Mouse (Mus musculus) bone marrow macrophage, adult 2 months (primary cell): Measurements from ENCODE around the gene Gm13030.

ENCODE experiments used
- CTCF ChIP-seq: IDR thresholded peaks from 2 replicates; pipeline ENCODE4 v1.5.1; 2012; ENCODE audit warnings: low read depth, mild to moderate bottlenecking, low read length, moderate library complexity
- POLR2A ChIP-seq: IDR thresholded peaks from 2 replicates; pipeline ENCODE4 v1.6.1; 2012; ENCODE audit warnings: mild to moderate bottlenecking, low read depth, low read length, borderline replicate concordance

DNA sequence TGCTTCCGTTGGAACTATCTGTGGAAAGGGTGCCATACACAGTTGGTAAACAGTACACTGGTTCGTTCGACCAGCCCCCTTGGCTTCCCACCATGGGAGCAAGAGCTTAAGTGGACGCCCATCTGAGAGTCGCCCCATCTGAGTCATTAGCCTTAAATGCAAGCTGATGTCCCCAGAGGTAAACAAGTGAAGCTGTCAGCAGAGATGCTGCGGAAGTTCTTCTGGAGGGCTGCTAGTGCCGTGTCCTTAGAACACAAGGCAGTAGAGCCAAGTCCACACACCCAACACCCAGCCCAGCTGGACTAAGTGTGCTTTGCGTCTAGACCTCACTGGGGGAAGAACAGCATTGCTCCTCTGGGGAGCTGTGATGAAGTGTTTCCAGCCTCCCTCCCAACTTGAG lies 15.9 kb upstream of the Gm13030 start:
- TF ChIP-seq POLR2A (no peak), CTCF (no peak)
